Mouse (Mus musculus) heart, adult 2 months (tissue): ENCODE results near the gene Lsm4.
A peak's percentile ranks its signal among the peaks of the same experiment; 100 is the strongest.

Experiments
- CTCF ChIP-seq: fragments of 200-600 bp; IDR thresholded peaks from 2 replicates; pipeline ENCODE4 v1.8.1; 2022; ENCODE audit warnings: antibody characterized with exemption, mild to moderate bottlenecking, moderate library complexity
- POLR2A ChIP-seq: fragments of 200-500 bp; IDR thresholded peaks from 2 replicates; pipeline ENCODE4 v1.6.1; 2011; ENCODE audit warnings: mild to moderate bottlenecking, low read depth, low read length, control low read depth; ENCODE audit not compliant: insufficient read depth

- TF ChIP-seq CTCF = no peak
- TF ChIP-seq POLR2A = 0 out of 2 replicates have a peak, but pooled peaks have one; percentile 24
These were observed 39.0 kb upstream of the Lsm4 start for GRCm38 (mm10) chr8:70634066-70634465.
